Mouse (Mus musculus): ENCODE measurements around the gene Ap2a1. TPM values are rescaled to one million over a fixed set of nuclear protein-coding genes. Genes with fewer than 3 reads are reported as not detected.
A peak's percentile ranks its signal among the peaks of the same experiment; 100 is the strongest.

The Ap2a1 gene
- total RNA-seq, 2 experiments from 2014 or later, result 59.1 to 62.6 TPM

DNA sequence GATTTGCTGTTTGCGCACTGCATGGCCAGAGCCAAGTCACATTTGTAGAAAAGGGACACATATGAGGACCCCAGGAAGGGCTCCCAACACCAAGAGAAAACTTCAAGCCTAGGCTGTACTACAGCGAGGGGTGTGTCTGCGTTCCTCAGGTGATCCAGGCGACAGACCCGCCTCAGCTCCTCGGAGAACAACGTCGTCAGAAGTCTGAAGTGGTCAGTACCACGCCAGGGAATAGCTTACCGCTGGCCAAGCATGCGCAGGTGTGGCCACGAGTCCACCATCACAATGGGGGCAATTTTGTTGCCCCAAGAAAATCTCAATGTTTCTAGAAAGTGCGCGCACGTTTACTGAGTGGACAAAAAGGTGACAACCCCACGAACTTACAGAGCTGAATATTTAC is 60.8 kb downstream of the Ap2a1 start:
- Histone ChIP-seq H3K4me3 (peak overlapping the region; percentile 97), H3K27ac (peak overlapping the region; percentile 99)
- peak; percentile 51 for DNase-seq
- TF ChIP-seq CTCF (IDR thresholded peaks at IDR 0.05), result no peak
- intact Hi-C loops (cut with DNase I), result no loop called here

- no peak for DNase-seq
- intact Hi-C loops (cut with DNase I), result no loop called here
These were observed 61.5 kb downstream of the Ap2a1 start for GRCm38 (mm10) chr7:44867802-44868201.

GRCm38 (mm10) chr7:44867010-44867702 is 62.1 kb downstream of the Ap2a1 start:
- peak overlapping the region; percentile 99 for H3K27ac ChIP-seq

More at GRCm38 (mm10) chr7:44867802-44868201, 61.5 kb downstream of the Ap2a1 start:
- TF ChIP-seq CTCF (IDR thresholded peaks at IDR 0.05), result no peak
- H3K4me3 ChIP-seq, result peak overlapping the region; percentile 97
- H3K27ac ChIP-seq, result peak overlapping the region; percentile 99

DNA sequence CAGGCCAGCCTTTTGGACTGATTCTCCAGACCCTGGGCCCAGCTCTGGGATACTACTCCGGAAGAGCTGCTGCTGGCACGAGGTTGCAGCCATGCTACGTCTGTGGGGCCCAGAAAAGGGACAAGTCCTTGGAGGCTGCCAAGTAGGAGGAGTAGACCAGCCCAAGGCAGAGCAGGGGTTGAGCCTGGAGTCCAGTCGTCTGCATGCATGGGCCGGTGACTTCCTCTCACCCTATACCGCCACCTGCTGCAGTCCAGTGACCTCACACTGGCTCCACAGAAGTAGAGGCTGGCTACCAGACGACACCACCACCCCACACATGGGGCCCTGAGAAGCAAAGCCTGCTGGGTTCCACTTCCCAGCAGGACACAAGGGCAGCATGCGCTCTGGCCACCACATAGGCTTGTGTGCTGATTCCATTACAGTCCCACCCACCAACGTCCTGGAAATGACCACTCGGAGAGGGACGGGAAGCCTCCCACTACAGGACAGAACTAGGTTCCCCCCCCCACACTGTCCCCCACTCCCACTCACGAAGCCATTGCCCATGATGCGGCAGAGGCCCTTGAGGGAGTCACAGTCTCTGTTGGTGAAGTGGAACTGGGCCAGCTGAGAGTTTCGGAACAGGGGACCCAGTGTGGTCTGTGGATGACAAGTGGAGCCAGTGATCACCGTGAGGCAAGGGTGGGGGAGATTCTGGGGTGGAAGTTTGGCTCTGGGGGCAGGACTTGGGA is 62.9 kb downstream of the Ap2a1 start:
- DNase-seq, result peak; percentile 78
- H3K4me3 ChIP-seq, result peak overlapping the region; percentile 97
- H3K27ac ChIP-seq, result peak overlapping the region; percentile 99
- intact Hi-C loops (cut with DNase I), result no loop called here
- peak; percentile 34; the same call in 1 of the 2 replicates for TF ChIP-seq CTCF (IDR thresholded peaks at IDR 0.05)

More at GRCm38 (mm10) chr7:44867010-44867702, 62.1 kb downstream of the Ap2a1 start:
- intact Hi-C loops (cut with DNase I), result no loop called here
- TF ChIP-seq CTCF (IDR thresholded peaks at IDR 0.05), result no peak
- H3K4me3 ChIP-seq, result peak overlapping the region; percentile 97
- DNase-seq, result peak; percentile 41

- no peak for TF ChIP-seq CTCF (IDR thresholded peaks at IDR 0.05)
- peak overlapping the region; percentile 99 for H3K27ac ChIP-seq
- peak; percentile 46 for DNase-seq
- intact Hi-C loops (cut with DNase I), result no loop called here
- H3K4me3 ChIP-seq, result no peak overlapping the region
These were observed 64.4 kb downstream of the Ap2a1 start for GRCm38 (mm10) chr7:44864595-44865542.

GRCm38 (mm10) chr7:44863982-44864494 is 65.3 kb downstream of the Ap2a1 start:
- TF ChIP-seq CTCF (IDR thresholded peaks at IDR 0.05), result no peak
- peak; percentile 24 for DNase-seq
- Histone ChIP-seq H3K4me3 (no peak overlapping the region), H3K27ac (peak overlapping the region; percentile 99; the same call in 1 of the 2 replicates)
- intact Hi-C loops (cut with DNase I), result no loop called here

- Histone ChIP-seq H3K27ac (no peak overlapping the region), H3K4me3 (no peak overlapping the region)
- intact Hi-C loops (cut with DNase I), result no loop called here
- no peak for TF ChIP-seq CTCF (IDR thresholded peaks at IDR 0.05)
- peak; percentile 22 for DNase-seq
These were observed 66.1 kb downstream of the Ap2a1 start for GRCm38 (mm10) chr7:44863210-44863609.

GRCm38 (mm10) chr7:44862434-44862833 is 66.9 kb downstream of the Ap2a1 start:
- DNase-seq, result peak; percentile 36
- H3K4me3 ChIP-seq, result no peak overlapping the region
- H3K27ac ChIP-seq, result no peak overlapping the region
- no peak for TF ChIP-seq CTCF (IDR thresholded peaks at IDR 0.05)
- intact Hi-C loops (cut with DNase I), result no loop called here

- Histone ChIP-seq H3K4me3 (no peak overlapping the region), H3K27ac (peak overlapping the region; percentile 40; the same call in 1 of the 2 replicates)
- no peak for TF ChIP-seq CTCF (IDR thresholded peaks at IDR 0.05)
- DNase-seq, result peak; percentile 32
- intact Hi-C loops (cut with DNase I), result no loop called here
These were observed 67.9 kb downstream of the Ap2a1 start for GRCm38 (mm10) chr7:44861429-44861816.

DNA sequence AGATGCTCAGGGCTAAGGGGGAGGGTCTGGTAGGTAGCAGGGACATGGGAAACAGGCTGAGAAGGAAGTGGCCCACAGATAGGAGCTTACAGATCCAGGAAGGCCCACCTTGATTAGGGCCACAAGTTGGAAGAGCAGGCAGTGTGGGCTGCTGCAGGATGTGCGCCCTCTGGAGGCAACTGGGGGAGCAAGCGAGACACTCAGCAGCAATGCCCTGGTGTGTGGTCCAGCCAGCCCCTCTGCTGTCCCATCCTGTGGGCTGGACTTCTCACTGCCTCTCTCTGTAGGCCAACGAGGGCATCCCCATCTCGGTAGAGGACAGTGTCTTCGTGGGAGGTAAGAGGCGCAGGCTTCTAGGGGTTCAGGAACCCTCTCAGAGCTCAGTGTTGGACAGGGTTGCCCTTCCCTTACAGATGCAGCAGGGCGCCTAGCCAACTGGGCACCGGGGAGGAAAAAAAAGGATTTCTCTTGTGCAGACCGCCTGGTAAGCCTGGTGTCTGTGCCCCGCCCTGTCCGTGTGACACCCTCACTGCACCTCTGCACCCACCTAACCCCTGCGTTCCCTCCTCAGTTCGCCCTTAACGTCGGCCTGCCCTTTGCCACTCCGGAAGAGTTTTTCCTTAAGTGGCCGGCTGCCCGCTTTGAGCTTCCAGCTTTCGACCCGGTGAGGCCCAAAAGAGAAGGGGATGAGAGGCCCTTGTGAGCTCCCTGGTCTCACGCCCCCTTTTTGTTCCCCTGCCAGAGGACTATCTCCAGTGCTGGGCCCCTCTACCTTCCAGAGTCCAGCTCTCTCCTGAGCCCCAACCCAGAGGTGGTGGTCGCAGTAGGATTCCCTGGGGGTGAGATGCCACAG is 68.5 kb downstream of the Ap2a1 start:
- intact Hi-C loops (cut with DNase I), result no loop called here
- H3K27ac ChIP-seq, result peak overlapping the region; percentile 40; the same call in 1 of the 2 replicates
- H3K4me3 ChIP-seq, result no peak overlapping the region

GRCm38 (mm10) chr7:44859896-44860295 is 69.4 kb downstream of the Ap2a1 start:
- H3K27ac ChIP-seq, result no peak overlapping the region
- no peak overlapping the region for H3K4me3 ChIP-seq
- intact Hi-C loops (cut with DNase I), result no loop called here
- peak; percentile 41 for DNase-seq
- TF ChIP-seq CTCF (IDR thresholded peaks at IDR 0.05), result no peak

More for the DNA sequence above, 68.5 kb downstream of the Ap2a1 start:
- DNase-seq, result peak; percentile 83
- peak; percentile 93; the same call in 1 of the 2 replicates for TF ChIP-seq CTCF (IDR thresholded peaks at IDR 0.05)
